Mouse (Mus musculus) gastrocnemius, adult 8-10 months (tissue): ENCODE measurements around the gene Pacrg. TPM values are rescaled to one million over a fixed set of nuclear protein-coding genes. Genes with fewer than 3 reads are reported as not detected.

Experiments
- DNase-seq, 2 experiments: peaks; one replicate each; pipeline ENCODE4 v3.0.0; 2022; ENCODE audit warnings: low spot score in 2 of 2
- total RNA-seq, 4 experiments: library from RNA; stranded (reverse); gene quantifications; 2 replicates each; pipeline ENCODE4 v1.2.4; 2022

Gene Pacrg
- total RNA-seq: 1 to 10 TPM; 1.2 to 3.0 (median 1.8) TPM

DNA sequence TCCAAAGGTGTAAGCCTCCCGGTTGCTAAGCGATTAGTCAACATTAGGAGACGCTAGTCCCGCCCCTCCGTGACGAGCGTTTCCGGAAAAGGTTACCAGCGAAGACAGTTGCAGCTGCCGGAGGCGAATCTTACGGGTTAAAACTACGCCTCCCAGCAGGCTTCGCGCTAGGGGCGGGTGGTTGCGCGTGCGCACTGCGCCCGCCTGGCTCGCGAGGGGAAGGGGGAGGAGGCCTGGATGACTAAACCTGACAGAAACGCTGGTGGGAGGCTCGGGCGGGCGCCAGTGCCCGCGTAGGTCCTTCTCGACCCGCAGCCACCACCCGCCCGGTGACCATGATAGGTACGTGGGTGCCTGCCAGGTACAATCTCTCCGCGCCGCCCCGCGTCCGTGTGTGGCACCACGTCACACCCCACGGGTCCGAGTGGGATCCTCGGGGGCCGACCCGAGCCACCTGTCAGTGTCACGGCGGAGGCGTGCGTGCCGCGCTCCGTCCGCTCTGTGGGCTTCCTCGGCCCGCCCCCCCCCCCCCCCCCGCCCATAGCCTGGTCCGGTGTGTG lies at the start of gene Pacrg, which contains the start of gene Prkn:
TSS of gene Pacrg (minus strand) at position 164 of the 560 bp plus-strand sequence.
TSS of gene Prkn (plus strand) at position 237 of the 560 bp plus-strand sequence.
- peak; percentile 96 to 97 for DNase-seq

DNA sequence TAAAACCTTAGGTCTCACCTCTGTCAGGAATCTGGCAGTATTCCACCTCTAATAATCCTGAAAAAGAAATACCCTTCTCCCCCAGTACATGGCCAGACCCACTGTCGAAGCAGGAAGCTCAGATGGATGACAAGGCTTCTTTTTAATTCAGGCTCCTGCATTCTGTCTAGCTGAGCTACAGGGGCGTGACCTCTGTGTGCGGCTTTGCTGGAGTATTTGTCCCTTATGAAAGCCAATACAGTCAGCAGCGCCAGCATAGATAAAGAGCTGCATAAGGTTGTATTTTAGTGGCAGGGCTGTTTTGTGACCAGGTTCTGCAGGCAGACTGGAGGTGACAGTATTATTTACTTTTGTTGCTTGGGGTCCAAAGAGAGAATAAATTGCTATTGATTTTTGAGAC lies 47.8 kb upstream of the Pacrg start:
- DNase-seq: no peak

DNA sequence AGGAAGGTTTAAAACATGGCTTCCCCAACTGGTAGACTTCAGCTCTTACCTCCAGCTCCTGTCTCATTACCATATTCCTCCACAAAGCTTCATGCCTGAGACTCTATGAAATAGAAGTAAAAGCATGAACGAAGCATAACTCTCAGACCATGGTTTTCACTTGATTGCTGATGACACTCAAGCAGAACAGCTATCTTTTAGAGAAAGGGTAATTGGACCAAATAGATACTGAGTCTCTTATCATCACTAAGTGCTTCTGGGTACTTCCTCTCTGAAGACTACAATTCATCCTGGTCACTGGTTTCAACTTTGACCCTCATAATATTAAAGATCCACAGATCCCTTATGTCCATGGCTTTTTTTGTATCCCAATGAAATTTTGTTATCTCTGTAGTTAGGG lies 42.1 kb upstream of the Pacrg start:
- DNase-seq: no peak

DNA sequence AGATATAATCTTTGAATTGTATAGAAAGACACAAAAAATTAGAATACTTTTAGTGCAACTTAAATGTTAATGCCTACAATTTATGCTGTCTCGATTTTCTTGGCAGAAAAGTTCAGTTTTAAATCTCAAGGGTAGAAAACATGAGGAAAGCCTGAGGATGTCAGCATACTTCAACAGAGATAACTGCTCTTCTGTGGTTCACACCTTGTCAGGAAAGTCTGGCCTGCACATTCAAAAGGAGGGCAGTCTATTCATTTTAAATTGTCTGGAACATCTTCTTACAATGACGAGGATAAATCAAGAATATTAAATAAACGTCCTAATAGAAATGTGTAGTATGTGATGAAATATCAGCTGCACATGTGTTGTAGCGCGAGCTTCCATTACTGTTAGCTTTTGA lies 38.9 kb upstream of the Pacrg start:
- no peak for DNase-seq

DNA sequence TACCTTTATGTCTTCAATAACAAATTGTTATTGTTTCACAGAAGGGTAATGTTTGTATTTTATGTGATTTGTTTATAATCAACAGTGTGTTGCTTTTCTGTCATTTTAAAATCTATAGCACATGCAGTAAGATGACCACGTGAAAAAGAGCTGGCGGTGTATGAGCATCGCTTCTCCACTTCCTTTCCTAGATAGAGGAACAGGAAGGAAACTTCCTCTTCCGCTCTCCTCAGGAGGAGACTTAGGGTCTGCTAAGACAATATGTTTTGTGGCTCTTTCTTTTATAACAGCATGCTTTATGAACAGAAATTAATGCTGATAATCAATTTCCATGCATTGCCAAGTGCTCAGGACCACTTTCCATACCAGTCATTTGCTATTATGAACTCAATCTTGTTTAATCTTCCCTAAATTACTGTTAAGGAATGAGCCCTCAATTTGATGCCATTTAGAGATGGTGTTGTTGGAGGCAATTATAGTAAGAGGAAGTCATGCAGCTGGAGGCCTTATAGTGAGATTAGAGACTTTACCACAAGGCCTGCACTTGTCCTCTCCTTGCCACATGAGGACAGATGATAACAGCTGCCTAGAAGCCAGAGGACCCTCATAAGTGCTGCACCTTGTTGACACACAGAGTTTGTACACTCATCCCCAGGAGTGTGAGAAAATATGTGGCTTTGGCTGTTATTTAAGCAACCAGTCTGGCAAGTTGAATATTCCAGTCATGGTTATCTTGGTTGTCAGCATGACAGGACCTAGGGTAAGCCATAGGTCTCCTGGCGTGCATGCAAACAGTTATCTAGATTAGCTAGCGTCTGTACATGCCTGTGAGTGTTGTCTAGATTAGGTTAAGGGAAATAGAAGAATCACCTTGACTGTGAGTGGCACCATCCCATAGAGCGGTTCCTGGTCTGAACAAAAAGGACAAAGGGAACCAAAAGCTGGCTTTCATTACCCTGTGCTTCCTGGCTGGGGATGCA lies 34.4 kb upstream of the Pacrg start:
- no peak for DNase-seq

DNA sequence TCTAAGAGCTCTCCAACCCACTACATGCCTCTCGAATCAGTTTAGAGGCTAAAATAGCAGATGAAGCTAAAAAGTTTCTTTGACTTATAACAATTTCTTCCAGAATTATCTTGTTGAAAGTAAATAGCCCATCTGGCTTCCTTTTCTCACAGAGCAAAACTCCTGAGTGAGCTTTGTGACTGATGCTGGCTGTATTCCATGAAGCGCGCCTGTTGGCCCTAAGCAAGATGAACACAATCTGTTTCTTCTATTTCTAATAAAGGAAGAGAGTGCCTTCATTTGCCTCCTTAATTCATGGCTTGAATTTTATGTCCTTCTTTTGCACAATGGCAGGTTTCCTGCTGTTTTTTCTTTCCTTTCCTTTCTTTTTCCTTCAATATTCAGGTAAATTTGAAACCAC lies 14.1 kb upstream of the Pacrg start:
- DNase-seq: no peak

DNA sequence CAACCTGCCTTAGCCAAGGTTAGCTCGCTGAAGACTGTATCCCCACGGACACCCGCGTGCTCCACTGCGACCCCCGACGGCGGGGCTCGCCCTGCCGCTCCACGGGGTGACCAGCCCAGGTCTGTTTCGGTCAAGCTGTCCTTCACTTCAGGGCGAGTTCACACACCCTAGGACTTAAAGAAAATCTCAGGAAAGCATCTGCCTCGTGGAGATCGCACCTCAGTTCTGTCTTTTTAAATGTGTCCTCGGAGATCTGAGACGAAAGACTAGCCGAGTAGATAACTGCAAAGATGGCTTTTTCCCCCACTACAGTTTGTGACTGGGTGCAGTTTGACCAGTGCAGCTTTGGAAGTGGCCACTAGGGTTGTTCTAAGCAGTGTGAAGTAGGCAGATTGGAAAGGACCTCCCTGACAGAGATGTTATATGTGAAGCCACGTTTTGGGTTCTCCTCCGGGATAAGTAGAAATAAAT lies 655 bp upstream of the Pacrg start:
- DNase-seq: peak; percentile 25 to 28

DNA sequence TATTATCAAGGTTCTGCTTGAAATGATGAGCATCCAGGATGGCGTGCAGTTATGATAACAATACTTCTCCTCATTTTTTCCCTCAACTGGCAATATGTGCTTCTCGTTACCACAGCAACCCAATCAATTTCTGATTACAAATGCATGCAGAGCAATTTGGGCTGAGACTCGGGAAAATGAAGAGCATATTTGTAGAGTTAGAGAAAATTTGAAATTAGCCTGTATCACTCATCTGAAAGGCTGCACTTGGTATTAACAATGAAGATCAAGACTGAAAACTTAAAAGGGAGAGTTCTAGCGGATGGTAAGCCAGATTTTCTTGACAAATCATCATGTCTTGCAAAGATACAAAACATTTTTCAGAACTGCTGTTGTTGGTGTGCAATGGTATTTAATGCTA lies 21.1 kb downstream of the Pacrg start:
- DNase-seq: no peak

DNA sequence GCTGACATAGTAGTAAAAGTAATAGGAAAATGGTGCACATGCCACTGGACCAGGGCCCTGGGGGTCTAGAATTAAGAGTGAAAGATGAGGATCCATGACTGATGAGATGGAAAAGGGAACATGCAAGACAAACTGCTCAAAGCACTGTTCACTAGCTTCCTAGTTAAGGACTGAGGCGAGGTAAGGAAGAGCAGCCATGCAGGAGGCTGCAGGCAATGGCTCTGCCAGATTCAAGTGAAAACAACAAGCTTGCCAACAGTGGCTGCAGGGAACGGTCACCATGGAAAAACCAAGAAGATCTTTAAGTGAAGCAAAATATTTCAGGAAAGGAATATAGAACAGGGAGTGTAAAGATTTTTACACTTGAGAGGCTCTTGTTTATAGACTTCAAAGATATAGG lies 31.5 kb downstream of the Pacrg start:
- DNase-seq: no peak

DNA sequence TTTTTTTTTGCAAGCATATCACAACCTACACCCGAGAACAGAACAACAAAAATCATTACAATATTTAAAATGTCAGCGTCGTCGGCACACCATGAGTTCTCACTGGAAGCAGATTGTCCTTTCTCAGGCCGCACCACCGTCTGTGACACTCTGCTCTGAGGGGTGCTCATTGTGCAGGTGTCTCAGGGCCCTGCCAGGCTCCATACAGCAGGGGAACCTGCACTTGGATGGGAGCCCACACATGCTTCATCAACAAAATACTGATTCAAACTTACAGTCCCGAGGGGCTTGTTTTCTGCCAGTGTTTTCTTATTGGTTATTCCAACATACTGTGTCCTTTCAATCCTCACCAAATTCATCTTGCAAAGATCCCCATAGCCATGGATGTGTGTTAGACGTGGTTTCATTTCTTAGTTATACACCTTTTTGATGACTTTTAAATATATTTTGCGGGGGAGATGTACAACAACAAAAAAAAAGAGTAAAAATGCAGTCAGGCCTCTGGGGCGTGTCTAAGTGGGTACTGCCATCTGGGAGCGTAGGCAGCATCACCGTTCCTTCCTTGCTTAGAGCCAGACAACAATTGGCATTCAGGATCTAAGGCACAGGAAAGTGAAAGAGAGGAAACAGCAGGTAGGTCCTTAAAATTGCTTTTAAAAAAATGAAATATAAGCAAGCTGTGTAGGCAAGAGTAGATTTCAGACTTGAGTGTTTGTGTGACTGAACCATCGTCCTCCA lies 32.7 kb downstream of the Pacrg start:
- DNase-seq: no peak

DNA sequence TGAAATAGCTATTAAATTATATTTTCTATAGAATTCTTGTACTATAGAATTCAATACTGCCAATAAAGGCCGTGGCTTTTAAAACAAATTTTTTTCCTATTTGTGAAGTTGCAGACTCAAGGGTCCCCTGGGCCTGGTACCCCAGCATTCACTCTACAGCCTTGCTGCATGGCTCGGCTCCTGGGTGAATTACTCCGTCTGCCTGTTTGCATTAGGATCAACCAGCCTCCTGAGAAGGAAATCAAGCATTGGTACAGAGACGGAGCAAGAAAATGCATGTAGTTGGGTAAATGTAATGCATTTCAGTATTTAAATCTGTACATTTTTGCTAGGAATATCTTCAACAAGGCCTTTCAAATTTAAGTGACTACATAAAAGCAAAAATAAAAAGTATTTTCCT lies 33.4 kb downstream of the Pacrg start:
- no peak for DNase-seq

DNA sequence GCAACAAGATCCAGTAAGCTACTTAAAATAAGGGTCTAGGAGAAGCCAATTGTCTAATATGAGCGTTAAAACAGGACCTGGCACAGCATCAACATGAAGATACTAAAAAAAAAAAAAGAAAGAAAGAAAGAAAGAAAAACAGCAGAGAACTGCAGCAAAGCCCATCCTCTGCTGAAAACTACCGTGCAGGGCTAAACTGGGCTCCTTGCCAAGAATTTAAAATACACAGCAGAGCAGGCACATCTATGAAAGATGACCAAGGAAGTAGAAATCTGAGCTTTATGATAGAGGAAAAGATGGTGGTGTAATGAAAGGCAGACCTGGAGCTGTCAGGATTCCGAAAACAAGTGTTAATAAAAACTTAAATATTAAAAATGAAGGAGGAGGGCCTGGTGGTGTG lies 48.5 kb downstream of the Pacrg start:
- no peak for DNase-seq

DNA sequence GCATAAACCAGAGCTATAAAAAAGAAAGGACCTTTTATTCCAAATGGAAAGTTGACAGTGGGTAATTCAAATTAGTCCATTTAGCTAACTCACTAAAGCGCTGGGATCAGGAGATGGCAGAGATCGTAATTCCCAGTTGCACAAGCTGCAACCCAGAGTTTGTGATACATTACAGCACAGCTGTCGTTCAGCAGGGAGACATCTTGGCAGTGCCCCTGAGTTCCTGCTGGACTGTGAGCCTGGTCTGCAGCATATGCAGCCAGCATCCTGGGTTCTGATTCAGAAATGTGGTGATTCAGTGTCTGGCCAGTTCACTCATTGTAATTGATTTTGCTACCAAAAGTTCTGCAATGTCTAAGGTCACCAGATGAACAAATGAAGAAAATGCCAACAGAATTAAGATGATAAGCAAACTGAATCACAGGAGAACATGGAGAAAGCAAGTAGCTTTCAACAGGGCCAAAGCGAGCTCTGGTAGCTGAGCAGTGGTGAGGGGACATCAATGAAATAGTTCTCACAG lies 55.6 kb downstream of the Pacrg start:
- DNase-seq: no peak

DNA sequence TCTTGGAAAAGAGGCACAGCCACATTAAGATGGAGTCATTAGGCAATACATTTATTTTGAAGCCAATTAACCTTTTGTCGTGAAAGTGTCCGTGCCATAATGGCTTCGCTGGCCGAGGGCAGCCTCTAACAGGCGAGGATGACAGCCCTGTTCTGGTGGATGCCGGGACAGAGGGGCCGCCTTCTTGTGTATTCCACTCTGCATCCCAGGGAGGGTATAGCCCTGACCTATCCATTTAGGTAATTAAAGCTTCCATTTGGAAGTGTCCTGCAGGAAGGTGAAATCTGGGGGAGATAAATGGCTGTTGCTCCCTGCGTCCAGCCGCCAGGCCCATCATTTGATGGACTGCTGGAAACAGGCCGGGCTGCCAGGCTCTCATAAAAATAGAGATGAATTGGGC lies 63.6 kb downstream of the Pacrg start:
- DNase-seq: no peak

DNA sequence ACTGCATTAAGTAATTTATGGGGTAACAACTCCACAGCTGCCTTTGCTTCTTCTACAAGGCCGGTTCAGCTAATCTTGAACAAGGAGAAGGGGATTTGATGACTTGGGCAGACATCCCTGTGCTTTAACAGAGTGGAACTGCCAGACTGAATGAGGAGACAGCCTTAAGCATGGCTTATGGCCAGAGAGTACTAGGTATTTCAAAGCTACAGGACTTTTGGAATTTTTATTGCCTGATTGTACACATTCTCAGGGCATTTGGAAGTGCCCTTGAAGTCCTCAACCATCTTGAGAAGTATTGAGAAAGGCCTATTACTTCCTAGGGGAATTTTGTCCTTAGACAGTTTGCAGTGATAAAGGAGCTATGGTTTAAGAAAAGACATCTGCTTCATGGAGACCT lies 65.6 kb downstream of the Pacrg start:
- no peak for DNase-seq

DNA sequence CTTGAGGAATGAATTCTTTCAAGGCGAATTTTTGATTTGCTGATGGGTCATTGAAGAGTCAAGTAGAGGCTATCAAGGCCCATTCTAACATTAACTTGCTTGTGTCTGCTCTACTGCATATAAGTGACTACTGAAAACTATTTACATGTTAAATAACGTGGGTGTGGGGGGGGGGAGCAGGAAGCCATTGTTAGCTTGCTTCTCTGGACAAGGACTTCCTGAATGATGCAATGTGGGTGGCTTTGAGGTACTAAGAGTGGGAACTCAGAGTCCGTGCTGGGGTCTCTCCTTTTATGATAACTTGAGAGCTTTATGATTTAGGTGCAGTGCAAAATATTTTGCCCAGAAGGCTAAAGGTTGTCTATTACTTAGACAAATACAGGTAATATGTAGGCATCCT lies 67.9 kb downstream of the Pacrg start:
- no peak for DNase-seq

DNA sequence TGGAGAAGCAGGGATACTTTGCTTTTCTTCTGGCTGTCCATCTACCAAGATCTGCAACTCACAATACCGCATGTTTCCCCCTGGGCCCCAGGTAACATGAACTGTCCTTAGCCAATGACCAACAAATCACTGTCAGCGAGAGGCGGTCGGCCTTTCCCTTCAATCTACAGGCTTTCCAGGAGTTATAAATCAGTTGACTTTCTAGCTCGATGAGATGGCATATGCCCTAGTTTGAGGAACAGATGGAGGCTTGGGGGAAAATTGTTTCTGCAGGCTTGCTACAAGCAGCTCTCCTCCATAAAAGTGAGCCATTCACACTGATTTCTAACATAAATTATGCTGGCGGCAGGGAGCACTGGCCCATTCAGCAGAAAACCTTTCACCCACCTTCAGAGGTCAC lies 70.2 kb downstream of the Pacrg start:
- no peak for DNase-seq

DNA sequence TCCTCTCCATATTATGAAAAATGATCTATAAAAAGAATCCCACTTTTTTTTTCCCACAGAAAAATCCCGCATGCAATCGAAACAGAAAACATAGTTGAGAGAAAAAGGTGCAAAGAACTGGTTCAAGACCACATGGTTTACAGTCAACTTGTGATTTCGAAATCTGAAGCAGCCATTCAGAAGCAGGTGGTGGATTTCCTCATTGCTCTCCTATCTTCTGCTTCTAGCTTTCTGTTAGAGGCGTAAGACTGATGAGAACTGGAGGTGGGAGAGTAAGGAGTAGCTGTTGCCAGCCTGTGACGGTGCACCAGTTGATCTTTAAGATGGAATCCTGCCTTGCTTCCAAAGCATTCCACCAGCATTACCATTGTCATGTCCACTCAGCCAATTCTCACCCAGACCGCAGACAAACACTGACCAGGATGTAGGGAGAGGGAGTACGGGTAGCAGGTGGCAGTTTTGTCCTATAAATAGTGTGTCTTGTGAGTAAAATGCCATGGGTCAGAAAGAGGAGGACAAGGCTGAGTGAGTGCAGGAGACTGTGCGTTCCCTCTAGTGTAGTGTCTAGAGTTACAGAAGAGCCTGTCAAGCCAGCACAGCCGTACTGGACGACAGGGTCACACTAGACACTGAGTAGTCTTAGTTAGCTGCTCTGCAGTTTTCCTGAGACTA lies 73.2 kb downstream of the Pacrg start:
- peak; percentile 40 to 44 for DNase-seq

DNA sequence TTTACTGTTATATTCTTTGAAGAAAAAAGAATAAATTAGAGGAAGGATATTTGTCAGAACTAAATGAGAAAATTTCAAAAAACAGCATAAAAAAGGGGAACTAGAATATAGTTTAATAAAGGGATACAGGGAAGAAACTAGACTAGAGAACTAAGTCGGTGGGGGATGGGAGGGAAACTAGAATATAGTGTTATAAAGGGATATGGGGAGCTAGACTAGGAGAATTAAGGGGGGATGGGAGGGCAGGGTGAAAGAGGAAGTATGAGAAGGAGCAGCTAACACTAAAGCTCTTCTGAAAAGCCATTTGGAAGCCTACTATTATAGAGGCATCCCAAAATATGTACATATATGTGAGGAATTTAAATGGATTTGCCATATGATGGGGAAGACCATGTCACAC lies 75.8 kb downstream of the Pacrg start:
- no peak for DNase-seq

DNA sequence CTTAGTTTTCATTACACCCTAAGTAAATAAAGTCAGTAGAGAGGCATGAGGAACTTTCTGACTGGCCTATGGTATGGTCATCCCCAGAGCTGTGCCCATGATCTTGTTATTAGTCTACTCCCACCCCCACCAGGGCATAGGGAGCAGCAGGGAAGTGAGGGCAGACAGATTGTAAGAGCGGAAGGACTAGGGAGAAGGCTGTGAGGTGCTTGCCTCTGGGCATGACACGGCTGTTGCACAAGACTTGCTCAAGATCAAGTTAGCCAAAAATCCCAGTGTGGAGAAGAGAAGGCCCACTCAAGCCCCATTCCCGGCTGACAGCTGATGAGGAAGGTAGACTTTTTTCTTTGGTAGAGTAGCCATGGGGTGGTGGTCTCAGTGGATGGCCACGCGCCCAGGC lies 82.7 kb downstream of the Pacrg start:
- DNase-seq: no peak
